Mouse (Mus musculus) thymus, postnatal 36 days (tissue): Measurements from ENCODE around the gene Raet1e.
"Not testable (repeated sequence)": the region's sequence is repeated elsewhere in the genome, so short reads cannot be mapped to it uniquely, and the experiment has no call there.

ENCODE experiments used
- DNase-seq, 2 experiments: peaks; one replicate each; pipeline ENCODE4 v3.0.0; 2022; ENCODE audit warnings: mixed read lengths in 2 of 2

The Raet1e gene

GRCm38 (mm10) chr10:22274445-22275057, 116.2 kb downstream of the Raet1e start:
- no peak for DNase-seq

- DNase-seq, result not testable (repeated sequence)
Measured at GRCm38 (mm10) chr10:22278468-22278867, 120.1 kb downstream of the Raet1e start.

- DNase-seq, result no peak
Measured at GRCm38 (mm10) chr10:22282816-22283215, 124.4 kb downstream of the Raet1e start.

- DNase-seq, result no peak
Measured at GRCm38 (mm10) chr10:22295676-22296075, 137.3 kb downstream of the Raet1e start.

GRCm38 (mm10) chr10:22297033-22297762, 138.8 kb downstream of the Raet1e start:
- no peak for DNase-seq

GRCm38 (mm10) chr10:22297766-22298461, 139.5 kb downstream of the Raet1e start:
- no peak for DNase-seq

GRCm38 (mm10) chr10:22299324-22299723, 141.0 kb downstream of the Raet1e start:
- no peak for DNase-seq

GRCm38 (mm10) chr10:22301641-22302040, 143.3 kb downstream of the Raet1e start:
- DNase-seq, result no peak

- DNase-seq, result no peak
Measured at GRCm38 (mm10) chr10:22302344-22303057, 144.1 kb downstream of the Raet1e start.

GRCm38 (mm10) chr10:22303736-22304135, 145.4 kb downstream of the Raet1e start:
- no peak for DNase-seq

- no peak for DNase-seq
Measured at GRCm38 (mm10) chr10:22305801-22306200, 147.4 kb downstream of the Raet1e start.

GRCm38 (mm10) chr10:22306452-22306851, 148.1 kb downstream of the Raet1e start:
- peak; percentile 17 to 28 for DNase-seq

GRCm38 (mm10) chr10:22308221-22308620, 149.9 kb downstream of the Raet1e start:
- DNase-seq, result no peak

GRCm38 (mm10) chr10:22322858-22323257, 164.5 kb downstream of the Raet1e start:
- DNase-seq, result no peak

- DNase-seq, result not testable (repeated sequence)
Measured at GRCm38 (mm10) chr10:22345721-22346120, 187.4 kb downstream of the Raet1e start.

- DNase-seq, result not testable (repeated sequence)
Measured at GRCm38 (mm10) chr10:22353548-22354195, 195.3 kb downstream of the Raet1e start.

GRCm38 (mm10) chr10:22354196-22354574, 195.8 kb downstream of the Raet1e start:
- DNase-seq, result not testable (repeated sequence)

GRCm38 (mm10) chr10:22357373-22357772, 199.0 kb downstream of the Raet1e start:
- DNase-seq, result not testable (repeated sequence)

- not testable (repeated sequence) for DNase-seq
Measured at GRCm38 (mm10) chr10:22360252-22360651, 201.9 kb downstream of the Raet1e start, which contains the start of gene Raet1d. TSS of gene Raet1d (plus strand) at chr10:22360552.

GRCm38 (mm10) chr10:22360957-22361356, 202.6 kb downstream of the Raet1e start:
- not testable (repeated sequence) for DNase-seq

- peak in 1 of 2 experiments; percentile 1 for DNase-seq
Measured at GRCm38 (mm10) chr10:22361415-22362352, 203.3 kb downstream of the Raet1e start.
